Mouse (Mus musculus) hindbrain, embryonic 15.5 days (tissue): ENCODE measurements around the gene Zfp39. TPM values are rescaled to one million over a fixed set of nuclear protein-coding genes. Genes with fewer than 3 reads are reported as not detected.
A peak's percentile ranks its signal among the peaks of the same experiment; 100 is the strongest.
"Not testable (repeated sequence)": the region's sequence is repeated elsewhere in the genome, so short reads cannot be mapped to it uniquely, and the experiment has no call there.

Experiments used
- ATAC-seq: fragments of 200-750 bp; cut with Nextera tagmentation; 2 replicates; pipeline ENCODE4 v1.8.0; 2017; ENCODE audit warnings: low read depth, moderate number of reproducible peaks, moderate TSS enrichment; ENCODE audit not compliant: low FRiP score
- H3K27ac ChIP-seq: fragments of 300-500 bp; sonication (generic); replicated peaks from 2 replicates; pipeline ENCODE4 v1.5.1; 2015; ENCODE audit warnings: mild to moderate bottlenecking, inconsistent platforms
- H3K27me3 ChIP-seq: fragments of 300-500 bp; sonication (generic); 2 replicates; pipeline ENCODE4 v1.6.1; 2015; ENCODE audit warnings: control low read depth, inconsistent platforms
- H3K36me3 ChIP-seq: fragments of 300-500 bp; sonication (generic); 2 replicates; pipeline ENCODE4 v1.6.1; 2015; ENCODE audit warnings: control low read depth, inconsistent platforms
- H3K4me1 ChIP-seq: fragments of 300-500 bp; sonication (generic); replicated peaks from 2 replicates; pipeline ENCODE4 v1.6.1; 2015; ENCODE audit warnings: control low read depth, inconsistent platforms
- H3K4me2 ChIP-seq: fragments of 300-500 bp; sonication (generic); 2 replicates; pipeline ENCODE4 v1.6.1; 2015; ENCODE audit warnings: moderate library complexity, mild to moderate bottlenecking, inconsistent platforms
- H3K4me3 ChIP-seq: fragments of 300-500 bp; sonication (generic); 2 replicates; pipeline ENCODE4 v1.5.1; 2015; ENCODE audit warnings: mild to moderate bottlenecking, inconsistent platforms
- H3K9ac ChIP-seq: fragments of 300-500 bp; sonication (generic); 2 replicates; pipeline ENCODE4 v1.6.1; 2015; ENCODE audit warnings: inconsistent platforms
- H3K9me3 ChIP-seq: fragments of 300-500 bp; sonication (generic); 2 replicates; pipeline ENCODE4 v1.6.1; 2016; ENCODE audit warnings: control low read depth, inconsistent platforms
- WGBS: fragments of 180-500 bp; shearing (Covaris S2); methylation state at CpG from one replicate; pipeline ENCODE4 v1.1.7; 2015; 5-methylcytosine and 5-hydroxymethylcytosine counted together
- polyA plus RNA-seq: library from polyadenylated mRNA; unstranded; fragments of >200 nt; fragmentation: Nextera tagmentation; extraction: Ambion mirVana; gene quantifications from 2 replicates; pipeline ENCODE4 v1.2.1, GENCODE M21; 2015

Zfp39 gene
- polyA plus RNA-seq, 1 experiment from 2014 or later: 6.9 TPM

GRCm38 (mm10) chr11:58867954-58868330, 36.1 kb downstream of the Zfp39 start:
- Histone ChIP-seq H3K36me3 (peaks cover 19% of the 10 kb centered on the region), H3K9ac (peak overlapping the region; percentile 90; the same call in 1 of the 2 replicates), H3K4me1 (peaks cover 21% of the 10 kb centered on the region), H3K27ac (peak overlapping the region; percentile 90; the same call in 1 of the 2 replicates), H3K4me2 (peak overlapping the region; percentile 89), H3K27me3 (no peaks in the 10 kb centered on the region), H3K9me3 (no peaks in the 10 kb centered on the region), H3K4me3 (peak overlapping the region; percentile 85)
- WGBS: 82% methylated on average over 6 of the region's 6 CpGs
- no peak for ATAC-seq

GRCm38 (mm10) chr11:58867039-58867953, 36.7 kb downstream of the Zfp39 start, which contains the start of gene 2810021J22Rik:
TSS of gene 2810021J22Rik (plus strand) at chr11:58867216.
- Histone ChIP-seq H3K27me3 (no peaks in the 10 kb centered on the region), H3K9ac (peak within 1 kb of the TSS; percentile 90), H3K4me3 (peak within 1 kb of the TSS; percentile 85), H3K36me3 (peaks cover 19% of the 10 kb centered on the region), H3K27ac (peak within 1 kb of the TSS; percentile 90), H3K4me2 (peak within 1 kb of the TSS; percentile 89), H3K4me1 (peaks cover 21% of the 10 kb centered on the region), H3K9me3 (no peaks in the 10 kb centered on the region)
- peak; percentile 89 for ATAC-seq
- 4% methylated on average over 37 of the region's 37 CpGs for WGBS

GRCm38 (mm10) chr11:58860744-58861143, 43.3 kb downstream of the Zfp39 start:
- no peak overlapping the region for H3K27ac ChIP-seq
- peaks cover 11% of the 10 kb centered on the region; the same call in 1 of the 2 replicates for H3K9me3 ChIP-seq
- no peak overlapping the region for H3K9ac ChIP-seq
- WGBS: 97% methylated on average over 8 of the region's 8 CpGs
- H3K27me3 ChIP-seq: no peaks in the 10 kb centered on the region
- peaks cover 51% of the 10 kb centered on the region for H3K36me3 ChIP-seq
- H3K4me1 ChIP-seq: no peaks in the 10 kb centered on the region
- no peak overlapping the region for H3K4me3 ChIP-seq
- H3K4me2 ChIP-seq: no peak overlapping the region
- no peak for ATAC-seq

DNA sequence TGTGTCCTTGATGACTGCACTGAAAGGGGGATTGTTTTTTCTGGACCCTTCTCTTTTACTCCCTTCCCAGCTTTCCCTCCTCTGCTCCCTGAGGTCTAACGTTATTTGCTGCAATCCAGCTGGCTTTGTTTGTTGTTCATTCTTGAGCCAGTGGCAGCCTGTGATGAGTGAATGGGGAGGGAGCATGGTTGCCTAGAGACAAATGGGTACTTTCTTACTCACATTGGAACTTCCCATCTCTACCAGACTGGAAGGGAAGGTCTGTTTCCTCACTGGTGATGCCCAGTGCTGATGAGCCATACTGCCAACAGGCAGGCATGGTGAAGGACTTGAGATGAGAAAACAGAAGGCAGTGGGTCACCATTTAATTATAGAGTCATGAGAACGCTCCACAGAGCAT, 54.3 kb downstream of the Zfp39 start:
- Histone ChIP-seq H3K9me3 (no peaks in the 10 kb centered on the region), H3K4me2 (no peak overlapping the region), H3K9ac (no peak overlapping the region), H3K27me3 (no peaks in the 10 kb centered on the region), H3K27ac (no peak overlapping the region), H3K4me1 (peaks cover 14% of the 10 kb centered on the region), H3K4me3 (no peak overlapping the region), H3K36me3 (peaks cover 52% of the 10 kb centered on the region)
- 57% methylated on average over 2 of the region's 2 CpGs for WGBS
- ATAC-seq: no peak

DNA sequence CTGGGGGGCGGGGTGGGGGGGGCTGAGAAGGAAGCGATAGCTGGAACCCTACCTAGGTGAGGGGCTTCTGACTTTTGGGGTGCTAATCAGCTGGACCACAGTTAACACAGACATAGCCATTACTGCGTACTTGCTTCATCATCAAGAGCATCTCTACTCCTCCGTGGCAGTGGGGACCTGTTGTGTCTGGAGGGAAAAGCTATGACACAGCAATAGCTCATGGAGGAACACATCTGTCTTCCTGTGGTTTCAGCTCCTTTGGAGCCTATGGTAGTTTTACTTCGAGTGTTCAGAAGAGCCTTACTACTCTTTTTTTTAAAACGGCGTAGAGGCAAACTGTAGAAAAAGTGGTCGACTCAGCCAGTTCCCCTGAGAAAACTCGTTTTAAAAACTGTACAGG, 56.4 kb downstream of the Zfp39 start:
- Histone ChIP-seq H3K4me3 (peak overlapping the region; percentile 61), H3K36me3 (peaks cover 37% of the 10 kb centered on the region), H3K27ac (peak overlapping the region; percentile 88), H3K4me1 (peaks cover 14% of the 10 kb centered on the region), H3K9ac (peak overlapping the region; percentile 89), H3K9me3 (no peaks in the 10 kb centered on the region), H3K4me2 (peak overlapping the region; percentile 79), H3K27me3 (no peaks in the 10 kb centered on the region)
- no peak for ATAC-seq
- WGBS: 49% methylated on average over 9 of the region's 9 CpGs

DNA sequence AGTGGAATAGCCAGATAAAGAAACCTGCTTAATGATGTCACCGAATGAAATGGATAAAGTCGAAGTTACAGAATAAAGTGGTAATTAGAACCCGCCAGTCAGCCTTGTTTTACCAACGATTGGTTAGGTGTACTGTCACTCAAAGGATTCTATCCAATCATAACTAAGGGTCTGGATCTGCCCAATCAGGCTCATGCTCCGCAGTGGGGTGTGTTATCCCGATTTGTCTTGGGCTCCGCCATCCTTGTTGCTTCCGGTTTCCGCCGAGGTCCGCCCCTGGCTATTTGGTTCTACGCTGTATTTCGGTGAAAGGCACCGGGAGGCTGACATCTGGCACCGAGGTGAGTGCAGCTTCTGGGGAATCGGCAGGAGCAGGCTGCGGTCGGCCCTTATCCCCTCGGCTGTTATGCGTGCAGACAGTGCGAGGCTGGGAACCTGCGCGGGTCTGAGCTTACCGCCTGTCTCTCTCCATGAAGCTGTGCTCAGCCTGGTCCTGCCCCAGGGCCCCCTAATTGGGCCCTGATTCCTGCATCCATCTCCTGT, 57.0 kb downstream of the Zfp39 start, which contains the start of gene Gm12258:
Gene Gm12258, plus strand, starts transcription at position 240 of the 543 bp plus-strand sequence.
- ATAC-seq: peak; percentile 100
- H3K9ac ChIP-seq: peak within 1 kb of the TSS; percentile 89
- peak within 1 kb of the TSS; percentile 79 for H3K4me2 ChIP-seq
- H3K36me3 ChIP-seq: peaks cover 31% of the 10 kb centered on the region
- WGBS: under 1% methylated on average over 24 of the region's 24 CpGs
- H3K9me3 ChIP-seq: no peaks in the 10 kb centered on the region
- peak within 1 kb of the TSS; percentile 61 for H3K4me3 ChIP-seq
- peak within 1 kb of the TSS; percentile 88 for H3K27ac ChIP-seq
- no peaks in the 10 kb centered on the region for H3K27me3 ChIP-seq
- peaks cover 14% of the 10 kb centered on the region for H3K4me1 ChIP-seq

DNA sequence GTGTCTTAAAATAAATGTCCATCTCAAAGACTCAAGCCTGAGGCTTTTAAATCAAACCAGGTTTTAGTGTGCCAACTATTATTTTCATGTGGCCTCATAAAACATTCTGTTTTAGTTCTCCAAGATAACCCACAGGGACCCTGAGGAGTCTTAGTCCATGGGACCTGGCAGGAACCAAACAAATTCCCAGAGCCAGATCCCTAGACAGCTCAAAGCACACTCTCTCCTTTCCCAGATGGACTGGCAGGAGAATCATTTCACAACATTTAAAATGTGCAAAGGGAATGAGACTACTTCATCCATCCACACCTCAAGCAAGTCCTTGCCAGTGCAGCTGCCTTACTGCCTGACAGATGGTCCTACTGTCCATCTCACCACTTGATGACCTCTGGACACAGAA, 65.1 kb downstream of the Zfp39 start, which contains the start of gene Olfr311:
Gene Olfr311, plus strand, starts transcription at position 301 of the 400 bp plus-strand sequence.
- H3K27ac ChIP-seq, H3K27me3 ChIP-seq, H3K4me3 ChIP-seq, H3K9ac ChIP-seq, H3K36me3 ChIP-seq, H3K9me3 ChIP-seq, H3K4me2 ChIP-seq, H3K4me1 ChIP-seq, ATAC-seq: not testable (repeated sequence)

Other genes starting within 250 kb of the Zfp39 start
- not detected in 2 replicates for gene Olfr322, start 245.4 kb downstream of the Zfp39 start, polyA plus RNA-seq
- not detected in 2 replicates for gene Olfr320, start 223.1 kb downstream of the Zfp39 start, polyA plus RNA-seq
- not detected in 2 replicates for gene Olfr319, start 205.1 kb downstream of the Zfp39 start, polyA plus RNA-seq
- not detected in 2 replicates for gene Olfr318, start 180.2 kb downstream of the Zfp39 start, polyA plus RNA-seq
- 0.16 and 0.44 TPM in 2 replicates for gene Olfr317, start 165.0 kb downstream of the Zfp39 start, polyA plus RNA-seq
- gene Olfr316, start 151.5 kb downstream of the Zfp39 start, polyA plus RNA-seq: 0.05 TPM in 1 of 2 replicates, not detected in the other
- gene Olfr315, start 131.0 kb downstream of the Zfp39 start, polyA plus RNA-seq: not detected in 2 replicates
- not detected in 2 replicates for gene Olfr314, start 121.3 kb downstream of the Zfp39 start, polyA plus RNA-seq
- 9.9 and 10.7 TPM in 2 replicates for gene Fam183b, start 102.3 kb downstream of the Zfp39 start, polyA plus RNA-seq
- not detected in 2 replicates for gene Olfr313, start 89.2 kb downstream of the Zfp39 start, polyA plus RNA-seq
- not detected in 2 replicates for gene Olfr312, start 75.0 kb downstream of the Zfp39 start, polyA plus RNA-seq
- not detected in 2 replicates for gene Olfr311, start 65.0 kb downstream of the Zfp39 start, polyA plus RNA-seq
- 21.1 and 22.4 TPM in 2 replicates for gene Gm12258, start 57.1 kb downstream of the Zfp39 start, polyA plus RNA-seq
- 10.0 and 11.8 TPM in 2 replicates for gene 2810021J22Rik, start 37.0 kb downstream of the Zfp39 start, polyA plus RNA-seq
- not detected in 2 replicates for gene Btnl10, start 13.7 kb upstream of the Zfp39 start, polyA plus RNA-seq
- 603 and 674 TPM in 2 replicates for gene Rnf187, start 34.7 kb upstream of the Zfp39 start, polyA plus RNA-seq
- gene Hist3h2ba, start 44.7 kb upstream of the Zfp39 start, polyA plus RNA-seq: 230 and 238 TPM in 2 replicates
- 96.0 and 96.7 TPM in 2 replicates for gene Hist3h2a, start 50.5 kb upstream of the Zfp39 start, polyA plus RNA-seq
- gene Trim17, start 50.5 kb upstream of the Zfp39 start, polyA plus RNA-seq: 1.4 TPM in 2 replicates
- gene Trim11, start 73.9 kb upstream of the Zfp39 start, polyA plus RNA-seq: 19.3 and 20.7 TPM in 2 replicates
- 0.34 and 0.45 TPM in 2 replicates for gene Obscn, start 232.2 kb upstream of the Zfp39 start, polyA plus RNA-seq